8 mouse cellular contexts compared by ENCODE assay signal in genomic region chr1:91209785-91210184, GRCm38 (mm10). TPM values are rescaled to one million over a fixed set of nuclear protein-coding genes. Genes with fewer than 3 reads are reported as not detected.
DNase-seq lines count a peak whose midpoint lies in the region.

No protein-coding gene starts in this region.

- DNase-seq in lung, adult 18-20 months, result peak; percentile 21 to 32
- no peak for DNase-seq in lung, postnatal 25 days (ENCODE audit: low spot score)
- DNase-seq in cerebellum, adult 9-11 months, result peak; percentile 73
- peak; percentile 98 for DNase-seq in heart, adult 11 months
- DNase-seq in layer of hippocampus, postnatal 14 days (ENCODE audit: low spot score in 2 of 2), result peak; percentile 88 to 95
- peak; percentile 51 for DNase-seq in ovary, postnatal 14 days (ENCODE audit: low spot score)
- no peak for DNase-seq in thymus, postnatal 0 days (ENCODE audit: low spot score)
- DNase-seq in spleen, adult 18-20 months, result no peak

RNA-seq across cellular contexts. Expression of gene Ramp1, which starts 30.2 kb away (rescaled TPM):
- total RNA-seq in layer of hippocampus, postnatal 14 days (2021), result 10 to 100 TPM; 51.3 to 53.0 TPM
- polyA plus RNA-seq in thymus, postnatal 0 days (2015; fragmentation: Nextera tagmentation; extraction: Ambion mirVana), result 156 and 158 TPM in 2 replicates

RNA-seq across cellular contexts. Expression of gene Ube2f, which starts 40.3 kb away (rescaled TPM):
- total RNA-seq in layer of hippocampus, postnatal 14 days (2021), result 10 to 100 TPM; 57.2 to 57.4 TPM
- 87.2 and 88.5 TPM in 2 replicates for polyA plus RNA-seq in thymus, postnatal 0 days (2015; fragmentation: Nextera tagmentation; extraction: Ambion mirVana)

Comparison
In these comparisons a context has a peak if more than half of its experiments do, and no peak if none do; other contexts are left out.
1. DNase-seq: peak in lung, adult 18-20 months (2 of 2), cerebellum, adult 9-11 months (single experiment), heart, adult 11 months (single experiment), layer of hippocampus, postnatal 14 days (2 of 2) and ovary, postnatal 14 days (single experiment); none in lung, postnatal 25 days (single experiment), thymus, postnatal 0 days (single experiment) and spleen, adult 18-20 months (0 of 2).